Mouse (Mus musculus) kidney, adult 2 months (tissue): ENCODE data around the gene Kcnj15. TPM values are rescaled to one million over a fixed set of nuclear protein-coding genes. Genes with fewer than 3 reads are reported as not detected.

Source experiments
- DNase-seq: peaks from one replicate; pipeline ENCODE4 v3.0.0; 2021
- H3K27ac ChIP-seq: fragments of 200-500 bp; 2 replicates; pipeline ENCODE4 v1.5.1; 2012; ENCODE audit warnings: low read depth, low read length, control low read depth, inconsistent platforms; ENCODE audit not compliant: insufficient read depth
- H3K27me3 ChIP-seq: fragments of 200-500 bp; replicated peaks from 2 replicates; pipeline ENCODE4 v1.6.1; 2012; ENCODE audit warnings: mild to moderate bottlenecking, moderate library complexity, low read length, inconsistent platforms; ENCODE audit not compliant: control insufficient read depth, insufficient read depth
- H3K36me3 ChIP-seq: fragments of 200-500 bp; 2 replicates; pipeline ENCODE4 v1.6.1; 2012; ENCODE audit warnings: mild to moderate bottlenecking, moderate library complexity, low read length, inconsistent platforms; ENCODE audit not compliant: control insufficient read depth, insufficient read depth
- H3K4me1 ChIP-seq: fragments of 200-500 bp; 2 replicates; pipeline ENCODE4 v1.6.1; 2011; ENCODE audit warnings: low read length; ENCODE audit not compliant: control insufficient read depth, insufficient read depth
- H3K4me3 ChIP-seq: fragments of 200-500 bp; 2 replicates; pipeline ENCODE4 v1.5.1; 2011; ENCODE audit warnings: mild to moderate bottlenecking, low read depth, low read length, control low read depth; ENCODE audit not compliant: insufficient read depth
- CTCF ChIP-seq: fragments of 200-500 bp; conservative IDR thresholded peaks from 2 replicates; pipeline ENCODE4 v1.5.1; 2011; ENCODE audit warnings: low read depth, mild to moderate bottlenecking, control low read depth, low read length, moderate library complexity, mixed read lengths; ENCODE audit not compliant: insufficient read depth, insufficient read length
- POLR2A ChIP-seq: fragments of 200-500 bp; IDR thresholded peaks from one replicate; pipeline ENCODE4 v1.6.1; 2011; ENCODE audit warnings: low read depth, low read length, control low read depth
- WGBS: fragments of 180-500 bp; shearing (Covaris S2); methylation state at CpG from one replicate; pipeline ENCODE4 v1.1.7; 2018; 5-methylcytosine and 5-hydroxymethylcytosine counted together
- polyA plus RNA-seq: library from polyadenylated mRNA; depleted of rRNA; stranded (reverse); fragments of >200 nt; gene quantifications from 2 replicates; pipeline ENCODE4 v1.2.3, GENCODE M21; 2012

Gene Kcnj15
- polyA plus RNA-seq, 1 experiment: 327 TPM

- Histone ChIP-seq H3K4me3 (no peak overlapping the region), H3K27me3 (no peaks in the 10 kb centered on the region), H3K4me1 (peaks cover 35% of the 10 kb centered on the region), H3K27ac (0 out of 2 replicates have a peak overlapping the region, but pooled peaks have one; percentile 32), H3K36me3 (no peaks in the 10 kb centered on the region; the same call in 1 of the 2 replicates)
- DNase-seq: no peak
- 85% methylated on average over 3 of the region's 3 CpGs for WGBS
- TF ChIP-seq POLR2A (no peak), CTCF (no peak)
Observed at GRCm38 (mm10) chr16:95280338-95280737, 23.0 kb downstream of the Kcnj15 start.

GRCm38 (mm10) chr16:95283369-95283768, 26.0 kb downstream of the Kcnj15 start:
- Histone ChIP-seq H3K36me3 (no peaks in the 10 kb centered on the region; the same call in 1 of the 2 replicates), H3K27me3 (no peaks in the 10 kb centered on the region), H3K27ac (peak overlapping the region; percentile 48; the same call in 1 of the 2 replicates), H3K4me3 (no peak overlapping the region), H3K4me1 (peaks cover 33% of the 10 kb centered on the region)
- TF ChIP-seq POLR2A (no peak), CTCF (no peak)
- 65% methylated on average over 10 of the region's 10 CpGs for WGBS
- no peak for DNase-seq

GRCm38 (mm10) chr16:95284085-95284727, 26.8 kb downstream of the Kcnj15 start:
- TF ChIP-seq CTCF (no peak), POLR2A (no peak)

GRCm38 (mm10) chr16:95285043-95285442, 27.7 kb downstream of the Kcnj15 start:
- 68% methylated on average over 4 of the region's 4 CpGs for WGBS
- no peak for DNase-seq
- H3K4me1 ChIP-seq: peaks cover 29% of the 10 kb centered on the region
- no peak overlapping the region for H3K4me3 ChIP-seq
- TF ChIP-seq POLR2A (no peak), CTCF (no peak)
- H3K36me3 ChIP-seq: no peaks in the 10 kb centered on the region
- H3K27ac ChIP-seq: no peak overlapping the region
- H3K27me3 ChIP-seq: no peaks in the 10 kb centered on the region

More at GRCm38 (mm10) chr16:95284085-95284727, 26.8 kb downstream of the Kcnj15 start:
- H3K36me3 ChIP-seq: no peaks in the 10 kb centered on the region; the same call in 1 of the 2 replicates
- H3K27me3 ChIP-seq: no peaks in the 10 kb centered on the region
- no peak for DNase-seq
- no peak overlapping the region for H3K27ac ChIP-seq
- no peak overlapping the region for H3K4me3 ChIP-seq
- peaks cover 29% of the 10 kb centered on the region for H3K4me1 ChIP-seq
- 53% methylated on average over 12 of the region's 12 CpGs for WGBS

GRCm38 (mm10) chr16:95285767-95286166, 28.4 kb downstream of the Kcnj15 start:
- Histone ChIP-seq H3K4me3 (no peak overlapping the region), H3K27ac (peak overlapping the region; percentile 16; the same call in 1 of the 2 replicates), H3K27me3 (no peaks in the 10 kb centered on the region), H3K36me3 (no peaks in the 10 kb centered on the region), H3K4me1 (peaks cover 33% of the 10 kb centered on the region)
- TF ChIP-seq CTCF: no peak
- no peak for TF ChIP-seq POLR2A
- DNase-seq: no peak
- 66% methylated on average over 4 of the region's 4 CpGs for WGBS

- WGBS: 42% methylated on average over 2 of the region's 2 CpGs
- Histone ChIP-seq H3K27ac (peak overlapping the region; percentile 79), H3K4me1 (peaks cover 33% of the 10 kb centered on the region), H3K27me3 (no peaks in the 10 kb centered on the region), H3K36me3 (no peaks in the 10 kb centered on the region), H3K4me3 (no peak overlapping the region)
- DNase-seq: peak; percentile 92
- no peak for TF ChIP-seq CTCF
- no peak for TF ChIP-seq POLR2A
Observed at GRCm38 (mm10) chr16:95287656-95288055, 30.3 kb downstream of the Kcnj15 start.

GRCm38 (mm10) chr16:95289375-95289774, 32.0 kb downstream of the Kcnj15 start:
- Histone ChIP-seq H3K4me1 (peaks cover 32% of the 10 kb centered on the region), H3K4me3 (no peak overlapping the region), H3K27ac (peak overlapping the region; percentile 56; the same call in 1 of the 2 replicates), H3K36me3 (no peaks in the 10 kb centered on the region), H3K27me3 (no peaks in the 10 kb centered on the region)
- no peak for DNase-seq
- 65% methylated on average over 3 of the region's 3 CpGs for WGBS
- no peak for TF ChIP-seq POLR2A
